Mouse (Mus musculus) limb, embryonic 11.5 days (tissue): ENCODE results near the gene Galk1. TPM values are rescaled to one million over a fixed set of nuclear protein-coding genes. Genes with fewer than 3 reads are reported as not detected.

ENCODE experiments used
- polyA plus RNA-seq: library from polyadenylated mRNA; unstranded; fragments of >200 nt; fragmentation: Nextera tagmentation; extraction: Ambion mirVana; gene quantifications from 2 replicates; pipeline ENCODE4 v1.2.1, GENCODE M21; 2014

Gene Galk1
- polyA plus RNA-seq, 1 experiment from 2014 or later: 168 TPM

Other genes with a start within 250 kb of the Galk1 start
- 15.8 and 17.4 TPM in 2 replicates for gene Tmem94, start 247.3 kb downstream of the Galk1 start, polyA plus RNA-seq
- gene Caskin2, start 199.1 kb downstream of the Galk1 start, polyA plus RNA-seq: 16.2 and 16.5 TPM in 2 replicates
- 29.2 and 32.8 TPM in 2 replicates for gene Tsen54, start 198.0 kb downstream of the Galk1 start, polyA plus RNA-seq
- 6.2 and 8.5 TPM in 2 replicates for gene Llgl2, start 188.7 kb downstream of the Galk1 start, polyA plus RNA-seq
- 0.11 TPM in 1 of 2 replicates, not detected in the other for gene Myo15b, start 154.3 kb downstream of the Galk1 start, polyA plus RNA-seq
- gene Smim5, start 112.8 kb downstream of the Galk1 start, polyA plus RNA-seq: 1.3 and 2.0 TPM in 2 replicates
- 0.31 and 0.52 TPM in 2 replicates for gene Smim6, start 100.7 kb downstream of the Galk1 start, polyA plus RNA-seq
- gene Sap30bp, start 79.4 kb downstream of the Galk1 start, polyA plus RNA-seq: 50.7 and 56.2 TPM in 2 replicates
- gene Recql5, start 79.2 kb downstream of the Galk1 start, polyA plus RNA-seq: 21.2 and 21.5 TPM in 2 replicates
- 1.0 and 1.5 TPM in 2 replicates for gene Itgb4, start 38.0 kb downstream of the Galk1 start, polyA plus RNA-seq
- 2,190 and 2,300 TPM in 2 replicates for gene H3f3b, start 15.2 kb upstream of the Galk1 start, polyA plus RNA-seq
- 34.6 and 37.0 TPM in 2 replicates for gene Unk, start 17.6 kb upstream of the Galk1 start, polyA plus RNA-seq
- gene Unc13d, start 65.2 kb upstream of the Galk1 start, polyA plus RNA-seq: 1.1 and 1.3 TPM in 2 replicates
- gene Wbp2, start 74.3 kb upstream of the Galk1 start, polyA plus RNA-seq: 49.3 and 52.1 TPM in 2 replicates
- 3.7 and 4.3 TPM in 2 replicates for gene Trim47, start 114.5 kb upstream of the Galk1 start, polyA plus RNA-seq
- gene Trim65, start 118.4 kb upstream of the Galk1 start, polyA plus RNA-seq: 2.2 and 2.5 TPM in 2 replicates
- 110 and 111 TPM in 2 replicates for gene Mrpl38, start 126.1 kb upstream of the Galk1 start, polyA plus RNA-seq
- gene Fbf1, start 155.4 kb upstream of the Galk1 start, polyA plus RNA-seq: 28.2 and 35.0 TPM in 2 replicates
- 56.7 and 62.5 TPM in 2 replicates for gene Ten1, start 186.1 kb upstream of the Galk1 start, polyA plus RNA-seq
- gene Acox1, start 186.3 kb upstream of the Galk1 start, polyA plus RNA-seq: 19.1 and 19.4 TPM in 2 replicates
- gene Evpl, start 225.4 kb upstream of the Galk1 start, polyA plus RNA-seq: 1.1 and 1.2 TPM in 2 replicates